Mouse (Mus musculus): ENCODE measurements around the gene Cacna1f.

Cacna1f gene

DNA sequence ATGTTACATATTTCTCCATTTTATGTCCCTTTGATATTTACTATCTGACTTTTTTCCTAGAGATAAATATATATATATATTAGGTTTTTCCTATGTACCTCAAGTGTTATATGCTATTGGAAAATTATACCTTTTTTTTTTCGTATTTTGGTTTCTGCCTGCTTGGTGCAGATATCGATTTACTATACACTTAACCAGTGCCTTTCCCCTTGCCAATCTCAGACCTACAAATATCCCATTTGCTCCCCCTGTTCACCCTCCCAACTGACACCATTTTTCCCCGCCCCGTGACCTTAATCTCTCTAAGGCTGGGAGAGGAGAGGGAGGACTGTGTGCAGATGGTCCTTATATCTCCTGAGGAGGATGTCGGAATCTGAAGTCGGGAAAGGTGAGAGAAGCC is at the start of gene Cacna1f:
Gene Cacna1f, plus strand, starts transcription at position 301 of the 400 bp plus-strand sequence.
- DNase-seq (ENCODE audit: low read depth, low spot score) = no peak

DNA sequence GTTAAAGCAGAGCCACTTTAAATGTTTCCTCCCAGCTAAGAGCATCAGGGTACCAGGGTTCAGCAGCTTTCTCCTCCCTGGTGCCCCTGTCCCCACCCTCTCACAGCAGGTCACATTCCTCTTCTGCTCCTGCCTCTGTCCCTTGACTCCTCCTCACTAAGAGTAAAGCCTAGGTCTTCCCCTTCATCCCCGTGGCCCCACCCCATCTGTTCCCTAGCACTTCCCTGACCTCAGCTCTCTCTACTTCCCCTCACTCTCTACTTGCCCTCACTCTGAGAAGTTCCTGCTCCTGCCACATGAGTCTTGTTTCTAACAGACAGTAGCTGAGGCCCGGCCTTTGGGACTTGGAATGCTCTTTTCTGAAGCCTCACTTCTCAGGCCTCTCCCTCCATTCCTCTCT is 43.8 kb upstream of the Cacna1f start:
- DNase-seq (ENCODE audit: low read depth, low spot score) = no peak

DNA sequence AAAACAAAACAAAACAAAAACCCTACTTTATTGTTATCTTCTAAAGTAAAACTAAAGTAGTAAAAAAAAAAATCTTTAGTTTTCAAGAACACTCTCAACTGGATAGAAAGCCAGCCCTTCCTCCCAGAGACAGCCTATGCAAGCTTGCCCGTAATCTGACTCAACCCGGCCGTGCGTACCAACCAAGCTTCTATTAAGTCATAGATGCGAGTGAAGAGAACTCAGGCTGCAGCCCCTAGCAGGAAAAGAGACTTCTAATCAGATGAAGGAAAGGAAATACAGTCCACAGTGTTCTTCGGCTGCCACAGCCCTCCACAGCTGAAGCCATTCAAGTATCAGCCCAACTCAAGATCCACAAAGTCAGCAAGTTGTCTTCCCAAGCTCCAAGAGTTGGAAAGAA is 40.5 kb upstream of the Cacna1f start:
- no peak for DNase-seq (ENCODE audit: low read depth, low spot score)

GRCm38 (mm10) chrX:7567491-7567890 is 39.4 kb upstream of the Cacna1f start:
- DNase-seq (ENCODE audit: low read depth, low spot score) = no peak

DNA sequence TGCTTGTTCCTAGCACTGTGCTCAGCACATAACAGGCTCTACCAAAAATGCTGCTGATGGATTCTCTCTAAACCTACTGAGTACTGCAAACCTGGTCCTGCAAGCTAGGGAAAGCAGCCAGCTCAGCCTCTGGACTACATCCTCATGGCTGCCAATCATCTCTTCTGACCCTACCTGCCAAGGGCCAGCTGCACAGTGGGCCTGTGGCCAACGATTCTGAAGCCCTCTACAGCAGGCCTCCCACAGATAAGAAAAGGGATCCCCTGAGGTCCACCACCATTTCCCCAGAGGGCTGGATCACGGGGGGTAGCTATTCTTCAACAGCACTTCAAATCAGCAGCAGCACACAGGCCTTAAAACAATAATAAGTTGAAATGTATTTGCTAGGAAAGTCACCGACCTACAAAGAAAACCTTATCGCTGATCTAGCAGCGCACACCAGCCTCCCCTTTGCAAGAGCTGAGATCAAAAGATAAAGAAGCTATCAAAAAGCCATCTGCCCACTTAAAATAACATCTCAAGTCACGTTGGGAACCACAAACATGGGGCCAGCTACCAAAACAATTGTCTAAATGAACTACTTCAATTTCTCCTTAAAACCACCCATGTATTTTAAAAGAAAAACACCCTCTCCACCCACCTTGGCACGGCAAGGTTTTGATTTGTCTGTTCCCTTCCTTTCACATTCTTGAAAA is 36.3 kb upstream of the Cacna1f start:
- no peak for DNase-seq (ENCODE audit: low read depth, low spot score)

DNA sequence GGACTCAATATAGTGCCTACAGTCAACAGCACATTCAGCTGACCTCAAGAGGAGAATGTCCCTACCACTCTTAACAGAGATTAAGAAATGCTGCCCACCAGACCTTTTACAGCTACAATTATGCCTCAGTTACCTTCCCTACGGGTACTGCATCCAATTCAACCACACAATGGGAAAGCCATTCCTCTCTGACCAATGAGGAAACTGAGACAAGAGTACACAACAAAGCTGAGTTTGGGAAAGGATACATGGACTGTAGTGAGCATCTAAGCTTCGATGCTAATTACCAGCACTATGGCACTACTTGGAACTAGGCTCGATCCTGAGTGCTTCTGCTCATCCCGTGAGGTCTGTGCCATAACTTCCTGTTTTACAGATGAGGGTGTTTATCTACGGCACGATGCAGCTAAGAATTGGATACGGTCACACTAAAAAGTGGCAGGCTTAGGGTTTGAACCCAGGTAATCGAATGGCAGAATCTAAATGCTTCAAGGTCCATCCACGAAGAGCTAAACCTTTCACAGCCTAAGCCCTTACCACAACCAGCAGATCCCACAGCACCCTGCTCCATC is 35.2 kb upstream of the Cacna1f start:
- DNase-seq (ENCODE audit: low read depth, low spot score) = no peak

DNA sequence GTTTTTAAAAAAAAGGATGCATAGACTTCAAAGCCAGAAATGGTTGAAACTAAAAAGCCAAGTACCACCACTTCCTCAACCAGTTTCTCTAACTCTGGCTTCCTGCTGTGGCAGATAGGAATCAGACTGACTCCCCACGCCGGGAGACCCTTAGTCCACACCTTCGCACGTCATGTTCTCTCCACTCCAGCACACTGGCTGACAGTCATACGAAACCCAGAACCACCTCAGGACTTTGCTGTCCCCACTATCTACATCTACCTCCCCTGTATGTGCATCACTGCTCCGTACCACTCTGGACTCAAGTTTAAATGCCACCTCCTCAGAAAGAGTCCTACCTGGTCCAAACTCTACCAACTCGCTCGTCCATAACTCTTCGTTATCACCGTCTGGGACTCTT is 34.4 kb upstream of the Cacna1f start:
- DNase-seq (ENCODE audit: low read depth, low spot score) = no peak

DNA sequence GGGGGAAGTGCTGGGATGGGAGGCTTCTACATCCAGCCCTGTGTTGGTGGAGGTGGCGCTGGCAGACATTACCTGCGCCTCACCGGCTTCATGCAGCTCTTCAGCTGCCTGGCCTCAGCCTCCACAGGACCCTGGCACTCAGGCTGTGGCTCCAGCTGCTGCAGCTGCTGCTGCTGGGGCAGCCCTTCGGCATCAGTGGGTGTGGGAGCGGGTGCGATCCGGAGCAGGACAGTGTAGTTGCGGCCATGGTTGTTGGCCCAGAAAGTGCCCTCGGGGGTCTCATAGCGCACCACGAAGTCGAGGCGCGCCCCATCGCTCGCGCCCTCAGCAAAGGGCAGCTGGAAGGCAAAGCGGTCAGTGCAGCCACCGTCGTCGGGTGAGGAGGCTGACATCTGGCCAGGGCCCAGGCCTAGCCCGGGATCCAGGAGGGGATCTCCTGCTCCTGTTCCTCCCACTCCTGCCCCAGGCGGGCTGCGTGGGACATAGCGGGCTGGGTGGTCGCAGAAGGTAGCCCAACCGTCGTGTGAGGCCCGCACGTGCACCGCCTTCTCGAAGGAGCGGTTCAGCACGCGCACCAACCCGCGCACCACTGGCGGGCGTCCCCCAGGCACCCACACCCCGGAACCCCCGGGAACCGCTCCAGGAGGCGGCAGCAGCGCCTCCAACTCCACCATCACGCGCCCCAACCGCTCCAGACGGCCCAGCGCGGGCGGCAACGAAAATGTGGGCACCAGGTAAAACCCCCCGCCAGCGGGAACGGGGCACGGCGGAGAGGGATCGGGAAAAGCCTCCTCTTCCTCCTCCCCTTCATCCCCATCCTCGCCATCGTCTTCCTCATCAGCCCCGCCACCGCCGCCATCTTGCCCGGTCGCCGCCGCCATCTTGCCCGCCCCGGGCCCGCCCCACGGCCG is 33.5 kb upstream of the Cacna1f start, which contains the start of gene Foxp3:
Gene Foxp3, plus strand, starts transcription at position 469 of the 911 bp plus-strand sequence.
- peak; percentile 1 for DNase-seq (ENCODE audit: low read depth, low spot score)

DNA sequence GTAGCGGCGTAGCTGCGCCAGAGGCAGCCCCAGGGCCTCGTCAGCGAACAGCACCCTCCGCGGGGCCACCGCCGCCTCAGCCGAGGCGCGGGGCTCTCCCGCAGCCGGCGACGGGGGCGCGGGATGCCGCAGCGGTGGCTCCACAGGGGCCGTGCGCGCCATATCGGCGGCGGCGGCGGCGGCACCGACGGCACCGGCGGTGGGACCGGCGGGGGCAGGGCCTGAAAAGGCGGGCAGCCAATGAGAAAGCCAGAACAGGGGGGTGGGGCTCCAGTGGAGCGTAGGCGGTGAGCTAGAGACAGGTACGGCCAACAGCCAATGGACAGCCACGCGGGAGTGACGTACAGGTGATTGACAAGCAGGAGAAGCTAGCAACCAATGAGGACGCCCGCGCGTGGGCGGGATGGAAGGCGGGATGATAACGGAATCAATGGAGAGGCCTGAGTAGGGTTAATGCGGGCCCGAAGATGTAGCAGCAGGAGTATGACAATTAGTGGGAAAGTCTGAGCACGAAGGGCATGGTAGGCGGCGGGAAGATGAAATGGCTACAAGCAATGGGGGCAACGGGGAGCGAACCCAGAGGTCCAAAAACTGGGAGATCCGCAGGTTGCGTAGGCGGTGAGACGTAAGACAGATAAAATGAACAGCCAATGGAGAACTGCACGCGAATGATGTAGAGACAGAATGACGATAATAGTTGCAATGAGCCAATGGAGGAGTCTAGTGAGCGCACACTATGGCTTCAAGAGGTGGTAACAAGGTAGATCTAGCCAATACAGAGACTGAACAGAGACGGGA is 32.6 kb upstream of the Cacna1f start, which contains the start of gene Ppp1r3f:
Gene Ppp1r3f, minus strand, starts transcription at position 197 of the 798 bp plus-strand sequence.
- DNase-seq (ENCODE audit: low read depth, low spot score) = peak; percentile 92

DNA sequence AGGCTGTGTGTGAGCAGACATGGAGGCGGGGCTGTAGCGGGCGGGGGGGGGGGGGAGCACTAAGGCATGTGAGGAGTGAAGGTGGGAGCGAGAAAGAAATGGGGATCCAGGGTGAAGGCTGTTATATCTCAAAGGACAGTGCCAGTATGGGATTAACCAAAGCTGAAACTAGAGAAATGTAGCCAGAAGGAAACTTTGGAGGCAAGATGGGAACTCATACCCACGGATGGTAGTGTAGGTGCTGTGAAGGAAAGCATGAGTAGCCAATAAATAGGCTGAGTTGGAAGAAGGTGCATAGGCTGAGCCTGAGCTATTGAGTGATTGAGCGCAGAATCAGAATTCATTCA is 32.0 kb upstream of the Cacna1f start:
- no peak for DNase-seq (ENCODE audit: low read depth, low spot score)

DNA sequence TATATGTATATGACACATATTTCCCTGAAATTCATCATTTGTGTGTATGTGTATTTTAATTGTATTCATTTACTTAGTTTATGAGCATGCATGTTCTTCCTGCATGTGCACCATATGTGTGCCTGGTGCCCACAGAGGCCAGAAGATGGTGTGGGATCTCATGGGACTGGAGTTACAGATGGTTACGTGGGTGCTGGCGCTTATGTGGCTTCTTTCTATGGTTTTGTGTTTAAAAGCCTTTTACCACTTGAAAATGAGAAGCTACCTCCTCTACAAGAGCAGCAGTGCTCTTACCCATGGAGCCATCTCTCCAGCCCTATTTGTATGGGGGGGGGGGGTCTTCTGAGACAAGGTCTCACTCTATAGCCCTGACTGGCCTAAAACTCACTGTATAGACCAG is 25.7 kb upstream of the Cacna1f start:
- DNase-seq (ENCODE audit: low read depth, low spot score) = no peak

DNA sequence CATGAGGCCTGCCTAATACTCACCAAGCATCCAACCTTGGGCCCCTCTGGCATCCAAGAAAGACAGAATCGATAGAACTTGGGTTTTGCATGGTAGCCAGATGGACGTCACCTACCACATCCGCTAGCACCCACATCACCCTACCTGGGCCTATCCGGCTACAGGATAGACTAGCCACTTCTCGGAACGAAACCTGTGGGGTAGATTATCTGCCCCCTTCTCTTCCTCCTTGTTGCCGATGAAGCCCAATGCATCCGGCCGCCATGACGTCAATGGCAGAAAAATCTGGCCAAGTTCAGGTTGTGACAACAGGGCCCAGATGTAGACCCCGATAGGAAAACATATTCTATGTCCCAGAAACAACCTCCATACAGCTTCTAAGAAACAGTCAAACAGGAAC is 23.0 kb upstream of the Cacna1f start:
- DNase-seq (ENCODE audit: low read depth, low spot score) = no peak

DNA sequence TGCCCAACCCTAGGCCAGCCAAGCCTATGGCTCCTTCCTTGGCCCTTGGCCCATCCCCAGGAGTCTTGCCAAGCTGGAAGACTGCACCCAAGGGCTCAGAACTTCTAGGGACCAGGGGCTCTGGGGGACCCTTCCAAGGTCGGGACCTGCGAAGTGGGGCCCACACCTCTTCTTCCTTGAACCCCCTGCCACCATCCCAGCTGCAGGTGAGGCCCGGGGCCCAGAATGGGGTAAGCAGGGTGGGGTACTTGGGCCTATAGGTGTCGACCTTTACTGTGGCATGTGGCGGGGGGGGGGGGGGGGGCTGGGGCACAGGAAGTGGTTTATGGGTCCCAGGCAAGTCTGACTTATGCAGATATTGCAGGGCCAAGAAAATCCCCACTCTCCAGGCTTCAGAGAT is 20.5 kb upstream of the Cacna1f start:
- DNase-seq (ENCODE audit: low read depth, low spot score) = no peak

DNA sequence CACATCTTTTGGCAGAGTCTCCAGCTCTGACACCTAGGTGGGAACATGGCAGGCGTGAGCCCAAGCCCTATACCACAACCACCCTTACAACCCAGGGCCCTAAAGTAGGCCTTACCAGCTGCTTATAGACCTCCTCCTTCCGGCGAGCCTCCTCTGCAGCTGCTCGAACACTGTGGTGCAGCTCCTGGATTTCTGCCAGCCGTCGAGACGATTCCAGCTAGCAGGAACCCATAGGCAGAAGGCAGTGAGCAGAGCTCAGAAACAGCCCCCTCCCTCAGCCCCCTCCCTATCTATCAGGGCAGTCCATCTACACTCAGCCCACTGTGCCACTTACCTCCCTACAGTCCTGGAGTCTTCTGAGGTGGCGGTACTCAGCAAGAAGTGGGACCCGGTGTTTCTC is 11.5 kb upstream of the Cacna1f start:
- no peak for DNase-seq (ENCODE audit: low read depth, low spot score)

GRCm38 (mm10) chrX:7604004-7604403 is 2.9 kb upstream of the Cacna1f start:
- no peak for DNase-seq (ENCODE audit: low read depth, low spot score)

DNA sequence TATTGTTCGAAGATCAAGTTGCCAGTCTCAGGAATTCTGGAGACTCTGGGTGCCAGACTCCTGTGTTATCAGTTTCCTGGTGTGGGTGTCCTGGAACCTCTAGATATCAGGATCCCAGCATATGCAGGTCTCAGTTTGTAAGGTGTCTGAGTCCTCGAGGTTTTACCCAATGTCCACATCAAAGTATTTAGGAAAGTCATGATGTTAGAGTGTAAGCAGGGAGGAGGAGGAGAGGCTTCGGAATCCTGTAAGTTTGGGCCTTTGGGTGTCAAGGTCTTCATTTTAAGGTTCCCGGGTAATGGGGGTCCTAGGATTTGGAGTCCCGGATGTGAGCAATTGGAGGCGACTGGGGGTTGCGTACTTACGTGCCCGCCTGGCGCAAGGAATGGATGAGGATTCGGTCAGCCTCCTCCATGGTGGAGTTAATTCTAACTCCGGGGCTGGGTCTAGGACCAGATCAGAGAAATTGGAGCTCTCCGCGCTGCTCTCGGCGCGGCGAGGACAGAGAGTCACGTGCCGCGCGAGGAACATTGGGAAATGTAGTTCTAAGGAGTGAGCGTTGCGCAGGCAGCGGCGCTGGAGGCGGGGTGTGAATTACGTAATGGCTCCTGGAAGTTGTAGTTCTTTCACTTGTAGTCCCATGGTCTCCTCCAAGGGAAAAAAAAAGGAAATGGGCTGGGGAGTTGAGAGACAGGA is 1.9 kb upstream of the Cacna1f start, which contains the start of gene Ccdc22:
Gene Ccdc22, minus strand, starts transcription at position 639 of the 696 bp plus-strand sequence.
- peak; percentile 80 for DNase-seq (ENCODE audit: low read depth, low spot score)

DNA sequence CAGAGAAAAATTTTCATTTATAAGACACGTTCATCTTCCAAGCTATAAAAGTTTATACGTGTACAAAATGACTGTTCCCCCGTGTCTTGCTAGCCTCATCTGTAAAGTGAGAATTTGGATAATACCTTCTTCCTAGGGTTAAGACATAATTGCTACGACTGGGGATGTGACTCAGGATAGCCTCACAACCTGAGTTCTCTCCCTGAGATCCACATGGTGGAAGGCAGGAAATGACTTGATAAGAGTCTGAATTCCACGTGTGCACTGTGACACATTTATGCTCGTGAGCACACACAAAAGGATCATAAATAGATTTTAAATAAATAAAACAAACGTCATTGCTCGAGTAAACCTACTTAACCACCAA is 1.3 kb upstream of the Cacna1f start:
- DNase-seq (ENCODE audit: low read depth, low spot score) = no peak

GRCm38 (mm10) chrX:7610035-7610434 is 3.2 kb downstream of the Cacna1f start:
- DNase-seq (ENCODE audit: low read depth, low spot score) = no peak

- DNase-seq (ENCODE audit: low read depth, low spot score) = no peak
Observed at GRCm38 (mm10) chrX:7610536-7611258, 3.8 kb downstream of the Cacna1f start.

GRCm38 (mm10) chrX:7617889-7618551 is 11.1 kb downstream of the Cacna1f start:
- DNase-seq (ENCODE audit: low read depth, low spot score) = no peak
